Mouse (Mus musculus): ENCODE data around the gene Btd. TPM values are rescaled to one million over a fixed set of nuclear protein-coding genes. Genes with fewer than 3 reads are reported as not detected.

Gene Btd
- total and polyA plus RNA-seq, 2 experiments, result 42.3 to 103 TPM

DNA sequence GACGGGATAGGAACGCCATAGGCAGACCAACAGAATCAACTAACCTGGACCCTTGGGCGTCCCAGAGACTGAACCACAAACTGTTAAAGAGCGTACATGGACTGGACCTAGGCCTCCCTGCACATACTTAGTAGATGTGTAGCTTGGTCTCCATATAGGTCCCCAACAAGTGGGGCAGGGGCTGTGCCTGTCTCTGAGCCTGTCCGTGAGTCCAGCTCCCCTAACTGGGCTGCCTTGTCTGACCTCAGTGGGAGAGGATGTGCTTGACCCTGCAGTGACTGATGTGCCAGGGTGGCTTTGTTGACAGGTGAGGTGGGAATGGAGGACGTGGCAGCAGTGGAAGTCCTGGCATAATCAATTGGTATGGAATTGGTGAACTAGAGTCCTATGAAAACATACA, 51.7 kb downstream of the Btd start:
- Histone ChIP-seq H3K4me3 (ENCODE audit: insufficient read depth, low read depth, low read length) (no peak overlapping the region), H3K27me3 (ENCODE audit: control insufficient read depth, insufficient read depth, low read length) (no peaks in the 10 kb centered on the region), H3K79me2 (ENCODE audit: control insufficient read depth, insufficient read depth, low read length) (no peaks in the 10 kb centered on the region), H3K9ac (ENCODE audit: low read depth, low read length) (no peak overlapping the region), H3K27ac (replicated peaks; ENCODE audit: insufficient read depth, low read depth, low read length) (no peak overlapping the region), H3K36me3 (ENCODE audit: control insufficient read depth, insufficient read depth, low read length) (peaks cover 2% of the 10 kb centered on the region; the same call in 1 of the 2 replicates), H3K4me1 (ENCODE audit: control insufficient read depth, insufficient read depth, low read length) (no peaks in the 10 kb centered on the region)
- no peak for TF ChIP-seq CTCF (IDR thresholded peaks at IDR 0.05; ENCODE audit: low read depth, low read length)
- TF ChIP-seq POLR2A (IDR thresholded peaks at IDR 0.05; ENCODE audit: extremely low read depth, insufficient read depth, low read length), result no peak
- WGBS, result 94% methylated on average over 6 of the region's 6 CpGs
- DNase-seq (ENCODE audit: extremely low read depth, low read depth, low spot score), result no peak

DNA sequence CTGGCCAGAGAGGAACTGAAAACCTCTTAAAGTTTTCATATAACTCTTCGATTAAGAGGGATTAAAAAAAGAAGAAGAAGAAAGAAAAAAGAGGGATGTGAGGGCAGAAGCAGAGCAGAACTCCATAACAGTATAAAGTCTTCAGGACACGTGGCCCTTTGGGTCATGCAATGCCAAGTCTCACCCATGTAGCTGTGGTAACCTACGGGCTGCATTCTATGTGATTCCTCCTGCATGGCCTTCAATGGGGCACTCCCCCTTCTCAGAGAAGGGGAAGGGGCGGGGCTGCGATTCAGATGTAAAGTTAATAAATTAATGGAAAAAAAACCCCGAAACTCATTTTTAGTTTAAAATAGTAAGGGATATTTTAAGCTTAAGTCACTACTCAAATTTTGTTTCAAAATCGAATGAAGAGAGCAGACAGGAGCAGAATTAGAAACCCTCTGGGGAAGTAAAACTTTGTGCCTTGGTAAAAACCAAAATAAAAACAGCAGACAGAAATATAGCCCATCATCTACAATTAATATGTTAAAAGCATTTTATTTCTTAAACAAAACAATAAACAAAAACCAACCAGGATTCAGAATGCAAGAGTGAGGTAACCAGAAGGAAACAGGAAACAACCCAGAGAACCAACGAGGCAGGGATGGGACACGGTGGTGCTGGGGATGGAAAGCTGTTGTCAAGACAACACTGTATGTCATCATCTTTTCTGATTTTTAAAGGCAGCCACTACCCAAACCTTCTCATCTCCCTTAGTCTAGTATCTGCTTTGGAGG, 55.6 kb downstream of the Btd start:
- peaks cover 21% of the 10 kb centered on the region for H3K36me3 ChIP-seq (ENCODE audit: control insufficient read depth, insufficient read depth, low read length)
- 86% methylated on average over 9 of the region's 9 CpGs for WGBS
- TF ChIP-seq CTCF (IDR thresholded peaks at IDR 0.05; ENCODE audit: low read depth, low read length), result no peak
- no peak for TF ChIP-seq POLR2A (IDR thresholded peaks at IDR 0.05; ENCODE audit: extremely low read depth, insufficient read depth, low read length)
- no peak overlapping the region for H3K4me3 ChIP-seq (ENCODE audit: insufficient read depth, low read depth, low read length)
- no peaks in the 10 kb centered on the region for H3K4me1 ChIP-seq (ENCODE audit: control insufficient read depth, insufficient read depth, low read length)
- no peak for DNase-seq (ENCODE audit: extremely low read depth, low read depth, low spot score)
- H3K79me2 ChIP-seq (ENCODE audit: control insufficient read depth, insufficient read depth, low read length), result no peaks in the 10 kb centered on the region
- H3K27ac ChIP-seq (replicated peaks; ENCODE audit: insufficient read depth, low read depth, low read length), result no peak overlapping the region
- no peak overlapping the region for H3K9ac ChIP-seq (ENCODE audit: low read depth, low read length)
- H3K27me3 ChIP-seq (ENCODE audit: control insufficient read depth, insufficient read depth, low read length), result no peaks in the 10 kb centered on the region

DNA sequence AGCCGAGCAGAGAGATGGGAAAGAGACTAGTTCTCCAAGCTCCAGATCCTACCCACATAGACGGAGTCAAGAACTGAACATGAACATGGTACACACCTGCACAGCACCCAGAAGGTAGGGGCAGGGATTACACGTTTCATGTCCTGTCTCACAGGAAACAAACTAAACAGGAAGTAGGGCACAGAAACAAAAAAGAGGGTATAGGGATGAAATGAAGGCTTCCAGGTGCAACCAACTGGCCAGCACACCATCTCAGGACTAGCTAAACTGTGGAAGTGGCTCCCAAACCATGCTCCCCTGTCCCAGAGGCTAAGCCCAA, 56.1 kb downstream of the Btd start:
- H3K27ac ChIP-seq (replicated peaks; ENCODE audit: insufficient read depth, low read depth, low read length), result no peak overlapping the region
- TF ChIP-seq POLR2A (IDR thresholded peaks at IDR 0.05; ENCODE audit: extremely low read depth, insufficient read depth, low read length), result no peak
- no peak for TF ChIP-seq CTCF (IDR thresholded peaks at IDR 0.05; ENCODE audit: low read depth, low read length)

DNA sequence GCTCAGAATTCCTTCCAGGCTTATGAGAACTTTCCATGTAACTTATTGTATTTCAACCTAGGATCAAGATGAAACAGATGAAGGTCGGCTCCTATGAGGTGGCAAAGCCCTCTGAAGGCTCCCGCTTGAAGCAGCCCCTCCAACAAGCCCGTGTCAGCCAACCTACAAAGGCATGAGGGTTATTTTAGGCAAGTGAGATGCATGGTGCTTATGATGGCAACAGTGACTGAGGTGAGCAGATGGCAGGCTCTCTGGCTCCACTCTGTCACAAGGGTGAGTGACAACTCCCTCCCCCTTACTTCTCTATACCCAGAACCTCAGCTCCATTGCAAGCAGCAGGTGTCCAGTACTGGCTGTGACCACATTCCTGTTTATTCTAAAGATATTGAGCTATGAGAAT, 56.5 kb downstream of the Btd start:
- no peak for DNase-seq (ENCODE audit: extremely low read depth, low read depth, low spot score)
- no peak overlapping the region for H3K4me3 ChIP-seq (ENCODE audit: insufficient read depth, low read depth, low read length)
- no peak overlapping the region for H3K9ac ChIP-seq (ENCODE audit: low read depth, low read length)
- no peaks in the 10 kb centered on the region for H3K4me1 ChIP-seq (ENCODE audit: control insufficient read depth, insufficient read depth, low read length)
- H3K27ac ChIP-seq (replicated peaks; ENCODE audit: insufficient read depth, low read depth, low read length), result no peak overlapping the region
- peaks cover 26% of the 10 kb centered on the region for H3K36me3 ChIP-seq (ENCODE audit: control insufficient read depth, insufficient read depth, low read length)
- WGBS, result 93% methylated on average over 3 of the region's 3 CpGs
- TF ChIP-seq POLR2A (IDR thresholded peaks at IDR 0.05; ENCODE audit: extremely low read depth, insufficient read depth, low read length) (no peak), CTCF (IDR thresholded peaks at IDR 0.05; ENCODE audit: low read depth, low read length) (no peak)
- H3K79me2 ChIP-seq (ENCODE audit: control insufficient read depth, insufficient read depth, low read length), result no peaks in the 10 kb centered on the region
- H3K27me3 ChIP-seq (ENCODE audit: control insufficient read depth, insufficient read depth, low read length), result no peaks in the 10 kb centered on the region

More for the DNA sequence above, 56.1 kb downstream of the Btd start:
- no peaks in the 10 kb centered on the region for H3K4me1 ChIP-seq (ENCODE audit: control insufficient read depth, insufficient read depth, low read length)
- no peaks in the 10 kb centered on the region for H3K27me3 ChIP-seq (ENCODE audit: control insufficient read depth, insufficient read depth, low read length)
- H3K4me3 ChIP-seq (ENCODE audit: insufficient read depth, low read depth, low read length), result no peak overlapping the region
- no peak for DNase-seq (ENCODE audit: extremely low read depth, low read depth, low spot score)
- H3K79me2 ChIP-seq (ENCODE audit: control insufficient read depth, insufficient read depth, low read length), result no peaks in the 10 kb centered on the region
- no peak overlapping the region for H3K9ac ChIP-seq (ENCODE audit: low read depth, low read length)
- WGBS, result 86% methylated on average over 3 of the region's 3 CpGs
- H3K36me3 ChIP-seq (ENCODE audit: control insufficient read depth, insufficient read depth, low read length), result peaks cover 26% of the 10 kb centered on the region

DNA sequence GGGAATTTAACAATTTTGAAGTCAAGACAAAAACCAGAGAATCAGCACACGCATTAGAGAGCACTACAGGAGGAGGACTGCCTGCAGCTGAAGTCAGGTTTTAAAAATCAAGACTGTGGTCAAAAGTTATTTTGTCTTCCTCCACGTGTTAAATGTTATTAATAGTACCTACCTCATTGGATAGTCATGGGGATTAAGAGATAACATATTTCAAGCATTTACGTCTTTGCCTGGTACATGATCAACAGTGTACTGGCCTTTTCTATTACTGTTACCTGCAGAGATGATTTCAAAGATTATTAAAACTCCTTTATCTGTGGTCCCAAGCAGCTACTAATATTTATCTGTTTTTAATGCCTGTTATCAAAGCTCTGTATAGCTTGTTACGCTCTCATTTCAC, 56.9 kb downstream of the Btd start:
- no peak overlapping the region for H3K9ac ChIP-seq (ENCODE audit: low read depth, low read length)
- TF ChIP-seq CTCF (IDR thresholded peaks at IDR 0.05; ENCODE audit: low read depth, low read length) (no peak), POLR2A (IDR thresholded peaks at IDR 0.05; ENCODE audit: extremely low read depth, insufficient read depth, low read length) (no peak)
- no peak overlapping the region for H3K4me3 ChIP-seq (ENCODE audit: insufficient read depth, low read depth, low read length)
- no peaks in the 10 kb centered on the region for H3K79me2 ChIP-seq (ENCODE audit: control insufficient read depth, insufficient read depth, low read length)
- DNase-seq (ENCODE audit: extremely low read depth, low read depth, low spot score), result no peak
- 92% methylated on average over 4 of the region's 4 CpGs for WGBS
- no peaks in the 10 kb centered on the region for H3K27me3 ChIP-seq (ENCODE audit: control insufficient read depth, insufficient read depth, low read length)
- peaks cover 28% of the 10 kb centered on the region for H3K36me3 ChIP-seq (ENCODE audit: control insufficient read depth, insufficient read depth, low read length)
- no peak overlapping the region for H3K27ac ChIP-seq (replicated peaks; ENCODE audit: insufficient read depth, low read depth, low read length)
- H3K4me1 ChIP-seq (ENCODE audit: control insufficient read depth, insufficient read depth, low read length), result no peaks in the 10 kb centered on the region

DNA sequence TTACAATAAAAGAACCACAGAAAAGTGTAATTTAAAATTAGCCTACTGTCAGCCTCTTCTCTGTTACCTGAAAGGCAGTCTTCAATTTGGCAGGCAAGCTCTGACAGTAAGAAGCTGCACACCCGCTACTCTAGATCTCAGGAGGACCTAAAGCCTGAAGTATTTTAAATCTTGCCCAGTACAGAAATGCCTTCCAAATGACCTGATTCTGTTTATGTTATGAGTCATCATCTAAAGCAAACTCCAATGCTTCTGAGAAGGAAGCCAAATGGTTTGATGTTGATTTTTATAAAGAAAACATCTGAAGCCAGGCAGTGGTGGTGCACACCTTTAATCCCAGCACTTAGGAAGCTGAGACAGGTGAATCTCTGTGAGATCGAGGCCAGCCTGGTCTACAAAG, 59.5 kb downstream of the Btd start:
- Histone ChIP-seq H3K27ac (replicated peaks; ENCODE audit: insufficient read depth, low read depth, low read length) (no peak overlapping the region), H3K36me3 (ENCODE audit: control insufficient read depth, insufficient read depth, low read length) (peaks cover 44% of the 10 kb centered on the region), H3K4me1 (ENCODE audit: control insufficient read depth, insufficient read depth, low read length) (no peaks in the 10 kb centered on the region), H3K27me3 (ENCODE audit: control insufficient read depth, insufficient read depth, low read length) (no peaks in the 10 kb centered on the region), H3K9ac (ENCODE audit: low read depth, low read length) (no peak overlapping the region), H3K4me3 (ENCODE audit: insufficient read depth, low read depth, low read length) (no peak overlapping the region), H3K79me2 (ENCODE audit: control insufficient read depth, insufficient read depth, low read length) (no peaks in the 10 kb centered on the region)
- no peak for TF ChIP-seq CTCF (IDR thresholded peaks at IDR 0.05; ENCODE audit: low read depth, low read length)
- TF ChIP-seq POLR2A (IDR thresholded peaks at IDR 0.05; ENCODE audit: extremely low read depth, insufficient read depth, low read length), result no peak
- DNase-seq (ENCODE audit: extremely low read depth, low read depth, low spot score), result no peak
- WGBS, result 86% methylated on average over 2 of the region's 2 CpGs
